30 mouse cellular contexts compared by ENCODE assay signal in genomic region chr9:111762653-111763468, GRCm38 (mm10).
DNase-seq lines count a peak whose midpoint lies in the region; ATAC-seq and TF ChIP-seq lines count a peak whose summit lies in the region.
"Had no signal": no experiment of that assay in that cellular context is flagged by ENCODE, and none has a peak within 500 bp of the region (broad histone marks: within the 10 kb centered on the region; RNA-seq: fewer than 3 reads in every experiment).

No protein-coding gene starts in this region.

- no peak for DNase-seq in limb, embryonic 11.5 days (ENCODE audit: low spot score)
- no peak for DNase-seq in limb, embryonic 10.5 days (ENCODE audit: low spot score)
- DNase-seq in forebrain, embryonic 14.5 days (ENCODE audit: low spot score): peak; percentile 63
- DNase-seq in limb, embryonic 14.5 days (ENCODE audit: low spot score): peak; percentile 73
- DNase-seq in adrenal gland, postnatal 10 days: no peak
- DNase-seq: adrenal gland, adult 2 months; B cell, adult 2 months; cerebellum, adult 2 months; cerebellum, postnatal 36 days; embryo, embryonic 11 days; heart, adult 11 months; kidney, adult 9 months; left cerebral cortex, postnatal 4 days; lung, postnatal 36 days; thymus, adult 18-20 months; thymus, postnatal 4 days had no signal

- H3K36me3 ChIP-seq in limb, embryonic 11.5 days (ENCODE audit: control insufficient read depth, insufficient read depth, low read length): no peaks in the 10 kb centered on the region
- H3K36me3 ChIP-seq in limb, embryonic 10.5 days: no peaks in the 10 kb centered on the region
- H3K36me3 ChIP-seq in embryonic facial prominence, embryonic 15.5 days: no peaks in the 10 kb centered on the region
- no peaks in the 10 kb centered on the region for H3K36me3 ChIP-seq in forebrain, embryonic 14.5 days (ENCODE audit: control insufficient read depth, insufficient read depth, low read length)
- no peaks in the 10 kb centered on the region for H3K36me3 ChIP-seq in limb, embryonic 14.5 days (ENCODE audit: control insufficient read depth, insufficient read depth, low read length)
- H3K36me3 ChIP-seq in neural tube, embryonic 15.5 days: no peaks in the 10 kb centered on the region
- H3K36me3 ChIP-seq: G1E; lung, embryonic 15.5 days; midbrain, embryonic 15.5 days; neural tube, embryonic 13.5 days had no signal

- ATAC-seq in limb, embryonic 11.5 days (ENCODE audit: insufficient number of reproducible peaks, low FRiP score, low TSS enrichment, low read depth): peak; percentile 66; the same call in 1 of the 2 replicates
- peak; percentile 67; the same call in 1 of the 2 replicates for ATAC-seq in embryonic facial prominence, embryonic 15.5 days (ENCODE audit: insufficient number of reproducible peaks, low FRiP score, low TSS enrichment, low read depth)
- peak; percentile 85 for ATAC-seq in forebrain, embryonic 14.5 days
- ATAC-seq in limb, embryonic 14.5 days (ENCODE audit: low FRiP score, low read depth): peak; percentile 84
- no peak for ATAC-seq in neural tube, embryonic 15.5 days (ENCODE audit: low FRiP score)
- ATAC-seq: hindbrain, postnatal 0 days; intestine, embryonic 16.5 days; midbrain, embryonic 15.5 days had no signal

- 54% methylated on average over 11 of the region's 11 CpGs for WGBS in limb, embryonic 11.5 days
- 80% methylated on average over 11 of the region's 11 CpGs for WGBS in limb, embryonic 10.5 days
- WGBS in embryonic facial prominence, embryonic 15.5 days: 58% methylated on average over 11 of the region's 11 CpGs
- 33% methylated on average over 11 of the region's 11 CpGs for WGBS in forebrain, embryonic 14.5 days
- 33% methylated on average over 11 of the region's 11 CpGs for WGBS in limb, embryonic 14.5 days
- 67% methylated on average over 11 of the region's 11 CpGs for WGBS in neural tube, embryonic 15.5 days

- H3K4me2 ChIP-seq in limb, embryonic 11.5 days (ENCODE audit: low read depth, severe bottlenecking): no peak overlapping the region
- no peak overlapping the region for H3K4me2 ChIP-seq in embryonic facial prominence, embryonic 15.5 days (replicated peaks)
- H3K4me2 ChIP-seq in forebrain, embryonic 14.5 days (ENCODE audit: low read length): no peak overlapping the region
- H3K4me2 ChIP-seq in limb, embryonic 14.5 days (replicated peaks; ENCODE audit: low read depth, low read length, severe bottlenecking): no peak overlapping the region; the same call in 1 of the 2 replicates
- no peak overlapping the region for H3K4me2 ChIP-seq in neural tube, embryonic 15.5 days
- H3K4me2 ChIP-seq: heart, embryonic 11.5 days; lung, embryonic 15.5 days; midbrain, embryonic 15.5 days; neural tube, embryonic 13.5 days had no signal

- TF ChIP-seq POLR2A in limb, embryonic 14.5 days (IDR thresholded peaks at IDR 0.05; ENCODE audit: borderline replicate concordance, extremely low read depth, insufficient read depth, insufficient read length): no peak

- no peak overlapping the region for H3K4me3 ChIP-seq in limb, embryonic 11.5 days (ENCODE audit: low read depth, low read length)
- H3K4me3 ChIP-seq in limb, embryonic 10.5 days: no peak overlapping the region
- H3K4me3 ChIP-seq in embryonic facial prominence, embryonic 15.5 days (replicated peaks): no peak overlapping the region
- no peak overlapping the region for H3K4me3 ChIP-seq in forebrain, embryonic 14.5 days (ENCODE audit: low read depth, low read length)
- H3K4me3 ChIP-seq in limb, embryonic 14.5 days (replicated peaks; ENCODE audit: low read length): no peak overlapping the region
- no peak overlapping the region for H3K4me3 ChIP-seq in neural tube, embryonic 15.5 days (replicated peaks)
- H3K4me3 ChIP-seq: left cerebral cortex, adult 2 months; lung, embryonic 15.5 days; megakaryocyte, embryonic 14.5 days; midbrain, embryonic 15.5 days; myocyte; neural tube, embryonic 13.5 days had no signal

- peaks cover 7% of the 10 kb centered on the region; the same call in 1 of the 2 replicates for H3K4me1 ChIP-seq in limb, embryonic 11.5 days (ENCODE audit: control insufficient read depth, insufficient read depth, low read length)
- H3K4me1 ChIP-seq in limb, embryonic 10.5 days: peaks cover 19% of the 10 kb centered on the region
- no peaks in the 10 kb centered on the region for H3K4me1 ChIP-seq in embryonic facial prominence, embryonic 15.5 days
- H3K4me1 ChIP-seq in forebrain, embryonic 14.5 days (ENCODE audit: control insufficient read depth, insufficient read depth, low read length): peaks cover 6% of the 10 kb centered on the region; the same call in 1 of the 2 replicates
- peaks cover 8% of the 10 kb centered on the region for H3K4me1 ChIP-seq in limb, embryonic 14.5 days (ENCODE audit: control insufficient read depth, insufficient read depth, low read length)
- no peaks in the 10 kb centered on the region for H3K4me1 ChIP-seq in neural tube, embryonic 15.5 days
- H3K4me1 ChIP-seq: lung, embryonic 15.5 days; megakaryocyte, embryonic 14.5 days; midbrain, embryonic 15.5 days; neural tube, embryonic 13.5 days had no signal

- H3K9me3 ChIP-seq in limb, embryonic 11.5 days (ENCODE audit: control insufficient read depth, low read length): no peaks in the 10 kb centered on the region
- H3K9me3 ChIP-seq in limb, embryonic 10.5 days (replicated peaks): no peaks in the 10 kb centered on the region
- no peaks in the 10 kb centered on the region for H3K9me3 ChIP-seq in embryonic facial prominence, embryonic 15.5 days (replicated peaks)
- no peaks in the 10 kb centered on the region for H3K9me3 ChIP-seq in forebrain, embryonic 14.5 days (replicated peaks; ENCODE audit: control insufficient read depth, low read length)
- H3K9me3 ChIP-seq in limb, embryonic 14.5 days (ENCODE audit: control insufficient read depth, low read length): no peaks in the 10 kb centered on the region
- H3K9me3 ChIP-seq in neural tube, embryonic 15.5 days (replicated peaks): no peaks in the 10 kb centered on the region
- H3K9me3 ChIP-seq: lung, embryonic 15.5 days; midbrain, embryonic 15.5 days; neural tube, embryonic 13.5 days had no signal

- no peak overlapping the region for H3K27ac ChIP-seq in limb, embryonic 11.5 days (replicated peaks; ENCODE audit: low read depth, low read length)
- no peak overlapping the region; the same call in 1 of the 2 replicates for H3K27ac ChIP-seq in limb, embryonic 10.5 days
- no peak overlapping the region for H3K27ac ChIP-seq in embryonic facial prominence, embryonic 15.5 days (replicated peaks)
- H3K27ac ChIP-seq in forebrain, embryonic 14.5 days (ENCODE audit: low read depth, low read length): no peak overlapping the region
- peak overlapping the region; percentile 61 for H3K27ac ChIP-seq in limb, embryonic 14.5 days (replicated peaks; ENCODE audit: low read depth, low read length)
- H3K27ac ChIP-seq in neural tube, embryonic 15.5 days (replicated peaks): no peak overlapping the region
- H3K27ac ChIP-seq: hindbrain, postnatal 0 days; left cerebral cortex, adult 2 months; liver, embryonic 14.5 days; lung, embryonic 15.5 days; midbrain, embryonic 15.5 days; neural tube, embryonic 13.5 days had no signal

- no peaks in the 10 kb centered on the region for H3K27me3 ChIP-seq in limb, embryonic 11.5 days (ENCODE audit: control insufficient read depth, insufficient read depth, low read length)
- H3K27me3 ChIP-seq in limb, embryonic 10.5 days (ENCODE audit: low read depth, poor library complexity, severe bottlenecking): no peaks in the 10 kb centered on the region
- H3K27me3 ChIP-seq in embryonic facial prominence, embryonic 15.5 days: no peaks in the 10 kb centered on the region
- H3K27me3 ChIP-seq in forebrain, embryonic 14.5 days (replicated peaks; ENCODE audit: control insufficient read depth, insufficient read depth, low read length): no peaks in the 10 kb centered on the region
- no peaks in the 10 kb centered on the region for H3K27me3 ChIP-seq in limb, embryonic 14.5 days (ENCODE audit: control insufficient read depth, insufficient read depth, low read length)
- no peaks in the 10 kb centered on the region for H3K27me3 ChIP-seq in neural tube, embryonic 15.5 days (replicated peaks)
- H3K27me3 ChIP-seq: CH12.LX; lung, embryonic 15.5 days; megakaryocyte, embryonic 14.5 days; midbrain, embryonic 15.5 days; neural tube, embryonic 13.5 days had no signal

- no peak overlapping the region for H3K9ac ChIP-seq in limb, embryonic 11.5 days (ENCODE audit: low read length)
- no peak overlapping the region for H3K9ac ChIP-seq in embryonic facial prominence, embryonic 15.5 days
- H3K9ac ChIP-seq in forebrain, embryonic 14.5 days (ENCODE audit: low read length): no peak overlapping the region
- H3K9ac ChIP-seq in limb, embryonic 14.5 days (ENCODE audit: low read depth, low read length, severe bottlenecking): no peak overlapping the region
- no peak overlapping the region for H3K9ac ChIP-seq in neural tube, embryonic 15.5 days (replicated peaks)
- H3K9ac ChIP-seq: liver, embryonic 14.5 days; lung, embryonic 15.5 days; midbrain, embryonic 15.5 days; neural tube, embryonic 13.5 days had no signal

Comparison
In these comparisons a context has a peak if more than half of its experiments do, and no peak if none do; other contexts are left out.
1. DNase-seq: peak in forebrain, embryonic 14.5 days (single experiment) and limb, embryonic 14.5 days (single experiment); none in limb, embryonic 11.5 days (single experiment), limb, embryonic 10.5 days (single experiment) and adrenal gland, postnatal 10 days (single experiment).